8 mouse cellular contexts compared by ENCODE assay signal in genomic region chr17:83219351-83220287, GRCm38 (mm10). TPM values are rescaled to one million over a fixed set of nuclear protein-coding genes. Genes with fewer than 3 reads are reported as not detected.
DNase-seq lines count a peak whose midpoint lies in the region; ATAC-seq lines count a peak whose summit lies in the region.

No protein-coding gene starts in this region.

- 0 out of 2 replicates have a peak, but pooled peaks have one; percentile 2 for ATAC-seq in kidney, embryonic 14.5 days (ENCODE audit: low FRiP score, low TSS enrichment)
- ATAC-seq in heart, embryonic 12.5 days (ENCODE audit: insufficient number of reproducible peaks, low FRiP score): no peak
- ATAC-seq in neural tube, embryonic 14.5 days (ENCODE audit: low read depth): no peak
- no peak for ATAC-seq in cerebellum, adult (ENCODE audit: insufficient number of reproducible peaks, low FRiP score, low TSS enrichment)

- peaks cover 66% of the 10 kb centered on the region for H3K4me1 ChIP-seq in kidney, embryonic 14.5 days (ENCODE audit: control insufficient read depth, insufficient read depth, low read length)
- peaks cover 65% of the 10 kb centered on the region for H3K4me1 ChIP-seq in heart, embryonic 12.5 days (replicated peaks)
- H3K4me1 ChIP-seq in neural tube, embryonic 14.5 days (ENCODE audit: control insufficient read depth, insufficient read depth, low read length): peaks cover 37% of the 10 kb centered on the region

- peak overlapping the region; percentile 99; the same call in 1 of the 2 replicates for H3K9ac ChIP-seq in kidney, embryonic 14.5 days (ENCODE audit: low read depth, low read length)
- peak overlapping the region; percentile 100 for H3K9ac ChIP-seq in heart, embryonic 12.5 days
- H3K9ac ChIP-seq in neural tube, embryonic 14.5 days (replicated peaks; ENCODE audit: low read depth, low read length): 0 out of 2 replicates have a peak overlapping the region, but pooled peaks have one; percentile 8

- peak overlapping the region; percentile 75; the same call in 1 of the 2 replicates for H3K4me3 ChIP-seq in kidney, embryonic 14.5 days (ENCODE audit: low read length)
- H3K4me3 ChIP-seq in heart, embryonic 12.5 days: peak overlapping the region; percentile 97
- H3K4me3 ChIP-seq in neural tube, embryonic 14.5 days (ENCODE audit: low read depth, low read length): no peak overlapping the region

- H3K27me3 ChIP-seq in kidney, embryonic 14.5 days (ENCODE audit: control insufficient read depth, insufficient read depth, low read length): no peaks in the 10 kb centered on the region
- no peaks in the 10 kb centered on the region for H3K27me3 ChIP-seq in heart, embryonic 12.5 days (replicated peaks)
- H3K27me3 ChIP-seq in neural tube, embryonic 14.5 days (ENCODE audit: control insufficient read depth, insufficient read depth, low read length): no peaks in the 10 kb centered on the region

- peaks cover 44% of the 10 kb centered on the region for H3K36me3 ChIP-seq in kidney, embryonic 14.5 days (ENCODE audit: control insufficient read depth, insufficient read depth, low read length)
- peaks cover 41% of the 10 kb centered on the region for H3K36me3 ChIP-seq in heart, embryonic 12.5 days
- no peaks in the 10 kb centered on the region for H3K36me3 ChIP-seq in neural tube, embryonic 14.5 days (ENCODE audit: control insufficient read depth, insufficient read depth, low read length)

- peak overlapping the region; percentile 78; the same call in 1 of the 2 replicates for H3K27ac ChIP-seq in kidney, embryonic 14.5 days (ENCODE audit: low read depth, low read length)
- H3K27ac ChIP-seq in heart, embryonic 12.5 days (ENCODE audit: poor library complexity, severe bottlenecking): peak overlapping the region; percentile 99
- H3K27ac ChIP-seq in neural tube, embryonic 14.5 days (ENCODE audit: low read depth, low read length): no peak overlapping the region

- H3K9me3 ChIP-seq in kidney, embryonic 14.5 days (ENCODE audit: control insufficient read depth, low read length): no peaks in the 10 kb centered on the region
- H3K9me3 ChIP-seq in heart, embryonic 12.5 days (replicated peaks): no peaks in the 10 kb centered on the region
- H3K9me3 ChIP-seq in neural tube, embryonic 14.5 days (ENCODE audit: control insufficient read depth, low read length): no peaks in the 10 kb centered on the region

- WGBS in kidney, embryonic 14.5 days: 33% methylated on average over 14 of the region's 14 CpGs
- 35% methylated on average over 14 of the region's 14 CpGs for WGBS in heart, embryonic 12.5 days
- 59% methylated on average over 14 of the region's 14 CpGs for WGBS in neural tube, embryonic 14.5 days

- no peak for DNase-seq in kidney, adult 11 months
- DNase-seq in kidney, postnatal 25 days: peak; percentile 51 to 64
- no peak for DNase-seq in frontal cortex, postnatal 10 days (ENCODE audit: low spot score in 2 of 2)
- no peak for DNase-seq in left cerebral cortex, adult 11 months (ENCODE audit: low spot score)

- H3K4me2 ChIP-seq in kidney, embryonic 14.5 days (replicated peaks; ENCODE audit: low read depth, low read length): peak overlapping the region; percentile 94
- peak overlapping the region; percentile 93 for H3K4me2 ChIP-seq in heart, embryonic 12.5 days
- H3K4me2 ChIP-seq in neural tube, embryonic 14.5 days (ENCODE audit: low read depth, low read length): peak overlapping the region; percentile 97; the same call in 1 of the 2 replicates

RNA-seq across cellular contexts. Expression of gene Pkdcc, which starts 4.5 kb away (rescaled TPM):
- 48.7 and 82.9 TPM in 2 replicates for polyA plus RNA-seq in kidney, embryonic 14.5 days (2014; fragmentation: Nextera tagmentation; extraction: Ambion mirVana)
- polyA plus RNA-seq in heart, embryonic 12.5 days (2016; fragmentation: Nextera tagmentation; extraction: Ambion mirVana): 13.5 and 13.9 TPM in 2 replicates
- 3.9 and 4.8 TPM in 2 replicates for polyA plus RNA-seq in neural tube, embryonic 14.5 days (2014; fragmentation: Nextera tagmentation; extraction: Ambion mirVana)

Comparison
In these comparisons a context has a peak if more than half of its experiments do, and no peak if none do; other contexts are left out.
1. DNase-seq: peak in kidney, postnatal 25 days (2 of 2); none in kidney, adult 11 months (single experiment), frontal cortex, postnatal 10 days (0 of 2) and left cerebral cortex, adult 11 months (single experiment).
2. H3K9ac ChIP-seq: peak in every context shown above with its lines; median percentile 100 in heart, embryonic 12.5 days; 99 in kidney, embryonic 14.5 days; 8 in neural tube, embryonic 14.5 days.
3. Peak in every context shown above with its lines, with median percentiles within 50 percentile points of each other: H3K4me2 ChIP-seq.